Mouse (Mus musculus) ES-E14 (cell line): ENCODE results near the gene Erg28. TPM values are rescaled to one million over a fixed set of nuclear protein-coding genes. Genes with fewer than 3 reads are reported as not detected.

Experiments used
- DNase-seq: peaks from one replicate; pipeline ENCODE4 v3.0.0-alpha.2; 2013; ENCODE audit warnings: low read depth, low spot score
- H3K27ac ChIP-seq: 2 replicates; pipeline ENCODE4 v1.5.1; 2012; ENCODE audit warnings: low read depth, mild to moderate bottlenecking, low read length, moderate library complexity, mixed read lengths; ENCODE audit not compliant: poor library complexity, insufficient read depth, severe bottlenecking
- H3K36me3 ChIP-seq: 2 replicates; pipeline ENCODE4 v1.6.1; 2012; ENCODE audit warnings: mild to moderate bottlenecking, low read length, moderate library complexity, mixed read lengths; ENCODE audit not compliant: control insufficient read depth, poor library complexity, insufficient read depth, severe bottlenecking
- H3K4me1 ChIP-seq, 2 experiments: fragments of 150-350 bp in 1 of 2; sonication (generic) in 1 of 2; 2 replicates each; pipeline ENCODE4 v1.6.1; 2012; ENCODE audit warnings: low read length in 2 of 2, mild to moderate bottlenecking in 1 of 2, mixed read lengths in 1 of 2; ENCODE audit not compliant: control insufficient read depth in 2 of 2, insufficient read depth in 2 of 2, poor library complexity in 1 of 2
- H3K4me3 ChIP-seq, 2 experiments: fragments of 150-350 bp in 1 of 2; sonication (generic) in 1 of 2; 2 replicates each; pipeline ENCODE4 v1.5.1; 2012; ENCODE audit warnings: low read length in 2 of 2, low read depth in 1 of 2, mild to moderate bottlenecking in 1 of 2, mixed read lengths in 1 of 2; ENCODE audit not compliant: insufficient read depth in 1 of 2, poor library complexity in 1 of 2, severe bottlenecking in 1 of 2
- H3K9ac ChIP-seq: 2 replicates; pipeline ENCODE4 v1.6.1; 2012; ENCODE audit warnings: low read depth, mild to moderate bottlenecking, low read length, mixed read lengths; ENCODE audit not compliant: poor library complexity, insufficient read depth, severe bottlenecking
- H3K9me3 ChIP-seq: fragments of 150-350 bp; sonication (generic); 2 replicates; pipeline ENCODE4 v1.6.1; 2012; ENCODE audit warnings: low read depth, mild to moderate bottlenecking, low read length; ENCODE audit not compliant: control insufficient read depth, insufficient read depth
- CHD2 ChIP-seq: IDR thresholded peaks from 2 replicates; pipeline ENCODE4 v1.6.1; 2014; ENCODE audit warnings: mild to moderate bottlenecking, low read depth, low read length, inconsistent platforms
- HCFC1 ChIP-seq: IDR thresholded peaks from 2 replicates; pipeline ENCODE4 v1.6.1; 2012; ENCODE audit warnings: low read length, inconsistent platforms, borderline replicate concordance; ENCODE audit not compliant: insufficient read depth
- MAFK ChIP-seq: IDR thresholded peaks from 2 replicates; pipeline ENCODE4 v1.6.1; 2014; ENCODE audit warnings: mild to moderate bottlenecking, low read depth, low read length, inconsistent platforms; ENCODE audit not compliant: insufficient read depth
- ZC3H11A ChIP-seq: IDR thresholded peaks from 2 replicates; pipeline ENCODE4 v1.6.1; 2012; ENCODE audit warnings: low read depth, mild to moderate bottlenecking, inconsistent platforms, low read length, borderline replicate concordance
- ZNF384 ChIP-seq: IDR thresholded peaks from 2 replicates; pipeline ENCODE4 v1.6.1; 2012; ENCODE audit warnings: low read depth, low read length, inconsistent platforms
- in situ Hi-C, 2 experiments: fragments of 600-800 bp; cut with MboI; formaldehyde crosslinking; loops; one replicate each; pipeline ENCODE4 v1.15.1; 2025; ENCODE audit warnings: low sequenced_read_pairs in 2 of 2, inconsistent platforms in 1 of 2; ENCODE audit not compliant: unreplicated experiment in 2 of 2
- total RNA-seq: library from RNA; depleted of rRNA; stranded (reverse); fragments of 300-350 nt; gene quantifications from 2 replicates; pipeline ENCODE4 v1.2.3, GENCODE M21; 2012

Erg28 gene
- total RNA-seq, 1 experiment = 87.3 TPM

DNA sequence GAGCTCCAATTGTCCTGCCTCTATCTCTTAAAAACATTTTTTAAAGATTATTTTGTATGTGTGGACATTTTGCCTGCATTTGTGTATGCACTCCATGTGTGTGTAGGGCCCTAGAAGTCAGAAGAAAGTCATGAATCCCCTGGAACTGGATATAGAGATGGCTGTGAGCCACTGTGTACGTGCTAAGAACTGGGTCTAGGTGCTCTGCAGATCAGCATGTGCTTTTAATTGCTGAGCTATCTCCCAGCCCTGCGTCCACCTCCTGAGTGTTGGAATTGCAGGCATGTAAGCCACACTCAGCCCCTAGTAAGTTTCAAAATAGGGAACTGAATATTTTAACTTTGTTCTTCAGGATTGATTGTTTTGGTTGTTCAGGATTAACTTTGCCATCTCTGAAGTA, 10.2 kb upstream of the Erg28 start:
- peaks cover 2% of the 10 kb centered on the region; the same call in 1 of the 2 replicates for H3K36me3 ChIP-seq
- no peak for DNase-seq
- H3K9ac ChIP-seq = no peak overlapping the region
- H3K4me1 ChIP-seq = no peaks in the 10 kb centered on the region
- no peak overlapping the region for H3K27ac ChIP-seq
- no peak for TF ChIP-seq CHD2
- TF ChIP-seq ZNF384 = no peak
- H3K9me3 ChIP-seq = no peaks in the 10 kb centered on the region
- no peak overlapping the region for H3K4me3 ChIP-seq
- in situ Hi-C loops = no loop called here

DNA sequence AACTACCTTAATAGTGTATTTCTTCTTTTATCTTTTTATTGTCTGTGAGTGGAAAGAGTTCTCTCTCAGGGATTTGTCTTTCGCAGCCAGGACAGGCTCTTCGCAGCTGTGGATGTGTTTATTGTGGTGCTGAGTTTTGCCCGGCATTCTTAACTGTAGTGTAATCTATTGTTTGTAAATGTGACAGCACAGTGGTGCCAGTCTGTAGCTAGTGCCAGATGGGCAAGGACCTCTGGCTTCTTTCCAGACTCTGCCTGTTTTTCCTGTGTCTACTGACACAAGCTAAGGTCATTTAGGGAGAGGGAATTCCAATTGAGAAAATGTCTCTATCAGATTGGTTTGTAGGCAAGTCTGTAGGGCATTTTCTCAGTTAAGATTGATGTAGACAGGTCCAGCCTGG, 6.3 kb upstream of the Erg28 start:
- in situ Hi-C loops = no loop called here
- no peak overlapping the region for H3K27ac ChIP-seq
- H3K4me1 ChIP-seq = 0 out of 4 replicates have a peak, but pooled peaks cover 0 to under 1% of the 10 kb centered on the region in 2 experiments
- peaks cover 9% of the 10 kb centered on the region for H3K36me3 ChIP-seq
- TF ChIP-seq CHD2 (no peak), ZC3H11A (no peak), MAFK (no peak), ZNF384 (no peak), HCFC1 (no peak)
- DNase-seq = no peak
- H3K9ac ChIP-seq = no peak overlapping the region
- no peak overlapping the region for H3K4me3 ChIP-seq
- no peaks in the 10 kb centered on the region for H3K9me3 ChIP-seq

DNA sequence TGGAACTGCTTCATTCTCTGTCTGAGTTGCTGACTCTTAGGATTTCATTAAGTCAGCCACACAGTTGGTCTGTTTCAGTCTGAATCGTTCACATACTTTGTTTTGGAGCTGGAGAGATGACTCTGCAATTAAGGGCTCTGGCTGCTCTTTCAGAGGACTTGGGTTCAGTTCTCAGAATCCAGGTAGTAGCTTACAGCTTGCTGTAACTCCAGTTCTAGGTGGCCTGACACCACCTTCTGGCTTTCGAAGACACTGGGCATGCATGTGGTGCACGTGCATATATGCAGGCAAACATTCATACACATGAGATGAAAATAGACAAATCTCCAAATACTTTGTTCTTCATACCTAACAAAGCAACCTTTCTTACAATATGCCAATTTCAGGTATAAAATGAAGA, 5.5 kb upstream of the Erg28 start:
- in situ Hi-C loops = no loop called here
- Histone ChIP-seq H3K27ac (no peak overlapping the region), H3K4me1 (0 out of 4 replicates have a peak, but pooled peaks cover 0 to 4% of the 10 kb centered on the region in 2 experiments), H3K9ac (no peak overlapping the region), H3K36me3 (peaks cover 9% of the 10 kb centered on the region), H3K9me3 (no peaks in the 10 kb centered on the region), H3K4me3 (no peak overlapping the region)
- DNase-seq = no peak
- TF ChIP-seq ZC3H11A (no peak), HCFC1 (no peak), ZNF384 (no peak), MAFK (no peak), CHD2 (no peak)

DNA sequence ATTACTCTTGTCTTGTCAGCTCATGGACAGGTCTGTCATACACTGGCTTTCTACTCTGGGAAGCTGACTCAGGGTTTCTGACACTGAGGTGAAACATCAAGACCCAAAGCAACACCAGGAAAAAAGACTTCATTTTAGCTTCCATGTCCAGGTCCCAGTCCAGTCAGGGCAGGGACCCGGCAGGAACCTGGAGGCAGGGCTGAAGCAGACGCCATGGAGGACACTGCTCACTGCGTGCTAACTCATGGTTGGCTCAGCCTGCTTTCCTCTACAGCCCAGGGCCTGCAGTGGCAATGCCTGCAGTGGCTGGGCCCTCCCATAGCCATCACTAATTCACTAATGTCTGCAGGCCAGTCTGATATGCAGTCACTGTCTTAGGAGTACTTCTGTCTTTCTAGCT, 4.5 kb upstream of the Erg28 start:
- TF ChIP-seq ZC3H11A (no peak), MAFK (no peak)
- in situ Hi-C loops = no loop called here
- H3K36me3 ChIP-seq = peaks cover 7% of the 10 kb centered on the region
- H3K4me1 ChIP-seq = 0 out of 4 replicates have a peak, but pooled peaks cover 0 to 4% of the 10 kb centered on the region in 2 experiments
- H3K27ac ChIP-seq = no peak overlapping the region
- no peaks in the 10 kb centered on the region for H3K9me3 ChIP-seq
- no peak for DNase-seq
- no peak overlapping the region for H3K4me3 ChIP-seq
- no peak overlapping the region; the same call in 1 of the 2 replicates for H3K9ac ChIP-seq

DNA sequence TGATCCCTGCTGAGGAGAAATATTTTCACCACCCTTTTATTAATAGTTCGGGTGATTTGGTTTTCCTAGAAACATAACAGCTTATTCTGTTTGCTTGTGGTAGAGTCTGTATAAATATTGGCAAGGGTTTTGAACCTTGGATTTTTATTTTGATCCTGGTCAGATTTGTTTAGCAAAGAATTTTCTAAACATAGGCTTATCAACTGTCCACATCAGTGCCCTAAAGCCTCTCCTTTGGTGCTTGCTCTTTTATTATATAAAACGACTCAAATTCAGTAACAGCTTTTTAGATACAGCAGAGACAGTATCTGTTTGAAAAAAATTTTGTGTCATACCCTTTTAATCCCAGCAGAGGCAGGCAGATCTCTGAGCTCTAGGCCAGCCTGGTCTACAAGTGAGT, 1.5 kb upstream of the Erg28 start:
- in situ Hi-C loops = no loop called here
- no peak for DNase-seq
- 0 out of 4 replicates have a peak, but pooled peaks cover 2 to 4% of the 10 kb centered on the region in 2 experiments for H3K4me1 ChIP-seq
- no peak overlapping the region for H3K27ac ChIP-seq
- no peak for TF ChIP-seq ZC3H11A
- no peak for TF ChIP-seq HCFC1
- TF ChIP-seq CHD2 = no peak
- no peak for TF ChIP-seq ZNF384
- H3K9ac ChIP-seq = no peak overlapping the region
- H3K9me3 ChIP-seq = no peaks in the 10 kb centered on the region
- peak overlapping the region in 1 of 2 experiments; percentile 68; a peak in 3 of 4 replicates for H3K4me3 ChIP-seq
- peaks cover 7% of the 10 kb centered on the region for H3K36me3 ChIP-seq
